Mouse (Mus musculus) lung, embryonic 15.5 days (tissue): Measurements from ENCODE around the gene Prss57. TPM values are rescaled to one million over a fixed set of nuclear protein-coding genes. Genes with fewer than 3 reads are reported as not detected.

Experiments
- polyA plus RNA-seq: library from polyadenylated mRNA; unstranded; fragments of >200 nt; fragmentation: Nextera tagmentation; extraction: Ambion mirVana; gene quantifications from 2 replicates; pipeline ENCODE4 v1.2.1, GENCODE M21; 2015

Prss57 gene
- polyA plus RNA-seq, 1 experiment from 2014 or later: 1.9 TPM

Other genes with a start within 250 kb of the Prss57 start
- gene Mier2, start 235.8 kb downstream of the Prss57 start, polyA plus RNA-seq: 45.9 and 47.9 TPM in 2 replicates
- not detected in 2 replicates for gene Theg, start 203.6 kb downstream of the Prss57 start, polyA plus RNA-seq
- not detected in 2 replicates for gene C2cd4c, start 176.9 kb downstream of the Prss57 start, polyA plus RNA-seq
- gene Shc2, start 153.0 kb downstream of the Prss57 start, polyA plus RNA-seq: 6.2 and 6.7 TPM in 2 replicates
- not detected in 2 replicates for gene Odf3l2, start 145.2 kb downstream of the Prss57 start, polyA plus RNA-seq
- 0.89 and 1.3 TPM in 2 replicates for gene Madcam1, start 126.4 kb downstream of the Prss57 start, polyA plus RNA-seq
- gene Tpgs1, start 121.6 kb downstream of the Prss57 start, polyA plus RNA-seq: 61.7 and 65.9 TPM in 2 replicates
- gene Cdc34, start 108.8 kb downstream of the Prss57 start, polyA plus RNA-seq: 79.5 and 82.0 TPM in 2 replicates
- gene Gzmm, start 101.9 kb downstream of the Prss57 start, polyA plus RNA-seq: 0.86 and 0.89 TPM in 2 replicates
- gene Bsg, start 86.5 kb downstream of the Prss57 start, polyA plus RNA-seq: 1,102 and 1,152 TPM in 2 replicates
- 0.05 and 0.10 TPM in 2 replicates for gene Hcn2, start 74.3 kb downstream of the Prss57 start, polyA plus RNA-seq
- 41.5 and 49.2 TPM in 2 replicates for gene Polrmt, start 44.4 kb downstream of the Prss57 start, polyA plus RNA-seq
- 0.12 and 0.30 TPM in 2 replicates for gene Fgf22, start 35.9 kb downstream of the Prss57 start, polyA plus RNA-seq
- gene Rnf126, start 24.0 kb downstream of the Prss57 start, polyA plus RNA-seq: 89.7 and 91.3 TPM in 2 replicates
- 19.2 and 20.5 TPM in 2 replicates for gene Fstl3, start 13.7 kb downstream of the Prss57 start, polyA plus RNA-seq
- gene Palm, start 2.6 kb upstream of the Prss57 start, polyA plus RNA-seq: 61.3 and 63.7 TPM in 2 replicates
- 7.7 and 10.2 TPM in 2 replicates for gene Misp, start 30.0 kb upstream of the Prss57 start, polyA plus RNA-seq
- 367 and 368 TPM in 2 replicates for gene Ptbp1, start 63.5 kb upstream of the Prss57 start, polyA plus RNA-seq
- gene Prtn3, start 83.5 kb upstream of the Prss57 start, polyA plus RNA-seq: 3.7 and 3.8 TPM in 2 replicates
- gene Plppr3, start 83.7 kb upstream of the Prss57 start, polyA plus RNA-seq: 29.1 and 32.4 TPM in 2 replicates
- gene Elane, start 95.3 kb upstream of the Prss57 start, polyA plus RNA-seq: 0.25 and 0.72 TPM in 2 replicates
- not detected in 2 replicates for gene Cfd, start 99.9 kb upstream of the Prss57 start, polyA plus RNA-seq
- 54.7 and 56.1 TPM in 2 replicates for gene Med16, start 118.0 kb upstream of the Prss57 start, polyA plus RNA-seq
- gene Gm26602, start 119.9 kb upstream of the Prss57 start, polyA plus RNA-seq: 1.2 and 1.7 TPM in 2 replicates
- gene Kiss1r, start 126.0 kb upstream of the Prss57 start, polyA plus RNA-seq: 0.59 and 0.87 TPM in 2 replicates
- gene R3hdm4, start 130.2 kb upstream of the Prss57 start, polyA plus RNA-seq: 143 and 152 TPM in 2 replicates
- 4.8 and 6.0 TPM in 2 replicates for gene Arid3a, start 136.1 kb upstream of the Prss57 start, polyA plus RNA-seq
- 95.1 and 96.2 TPM in 2 replicates for gene Wdr18, start 169.2 kb upstream of the Prss57 start, polyA plus RNA-seq
- 0.34 and 0.45 TPM in 2 replicates for gene Grin3b, start 179.8 kb upstream of the Prss57 start, polyA plus RNA-seq
- gene Tmem259, start 193.4 kb upstream of the Prss57 start, polyA plus RNA-seq: 20.2 and 20.5 TPM in 2 replicates
- 367 and 375 TPM in 2 replicates for gene Cnn2, start 197.6 kb upstream of the Prss57 start, polyA plus RNA-seq
- gene Abca7, start 205.5 kb upstream of the Prss57 start, polyA plus RNA-seq: 3.5 and 4.3 TPM in 2 replicates
- gene Arhgap45, start 225.7 kb upstream of the Prss57 start, polyA plus RNA-seq: 16.8 and 19.8 TPM in 2 replicates
- gene Polr2e, start 248.8 kb upstream of the Prss57 start, polyA plus RNA-seq: 223 and 225 TPM in 2 replicates